Mouse (Mus musculus): Measurements from ENCODE around the gene Gstp3. TPM values are rescaled to one million over a fixed set of nuclear protein-coding genes. Genes with fewer than 3 reads are reported as not detected.

Gstp3 gene
- polyA plus RNA-seq, 1 experiment from 2014 or later = not detected

DNA sequence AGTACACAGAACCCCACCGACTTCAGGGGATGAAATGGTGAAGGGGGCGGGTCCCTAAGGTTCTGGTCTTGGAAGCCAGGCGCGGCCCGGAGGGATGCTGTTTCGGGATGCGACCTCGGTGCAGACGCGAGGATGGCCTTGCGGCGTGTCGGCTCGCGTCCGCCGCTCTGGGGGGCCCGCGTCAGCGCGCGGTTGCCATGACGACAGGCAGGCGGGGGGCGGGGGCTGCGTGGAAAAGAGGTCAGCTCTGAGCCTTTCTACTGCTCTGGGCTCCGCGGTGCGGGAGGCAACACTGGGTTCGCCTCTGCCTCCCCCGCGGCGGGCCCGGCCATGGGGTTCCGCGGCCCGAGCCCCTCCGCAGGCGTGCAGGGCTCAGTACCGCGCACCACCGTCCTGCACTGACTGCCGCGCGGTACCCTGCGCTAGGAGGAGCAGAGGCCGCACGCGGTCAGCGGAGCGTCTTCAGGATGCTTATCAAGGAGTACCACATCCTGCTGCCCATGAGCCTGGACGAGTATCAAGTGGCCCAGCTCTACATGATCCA is 41.4 kb upstream of the Gstp3 start:
- Histone ChIP-seq H3K9me3 (replicated peaks; ENCODE audit: control insufficient read depth, low read length, poor library complexity, severe bottlenecking) (no peaks in the 10 kb centered on the region), H3K4me2 (ENCODE audit: low read length) (peak overlapping the region; percentile 62), H3K4me3 (ENCODE audit: low read depth, low read length) (peak overlapping the region; percentile 57), H3K27ac (ENCODE audit: low read length) (peak overlapping the region; percentile 76), H3K9ac (ENCODE audit: low read depth, low read length) (peak overlapping the region; percentile 75), H3K36me3 (ENCODE audit: control insufficient read depth, insufficient read depth, low read length) (peaks cover 8% of the 10 kb centered on the region; the same call in 1 of the 2 replicates), H3K4me1 (ENCODE audit: control insufficient read depth, insufficient read depth, low read length) (peaks cover 45% of the 10 kb centered on the region), H3K27me3 (ENCODE audit: control insufficient read depth, insufficient read depth, low read depth, low read length) (no peaks in the 10 kb centered on the region)
- ATAC-seq = no peak
- under 1% methylated on average over 48 of the region's 52 CpGs for WGBS

DNA sequence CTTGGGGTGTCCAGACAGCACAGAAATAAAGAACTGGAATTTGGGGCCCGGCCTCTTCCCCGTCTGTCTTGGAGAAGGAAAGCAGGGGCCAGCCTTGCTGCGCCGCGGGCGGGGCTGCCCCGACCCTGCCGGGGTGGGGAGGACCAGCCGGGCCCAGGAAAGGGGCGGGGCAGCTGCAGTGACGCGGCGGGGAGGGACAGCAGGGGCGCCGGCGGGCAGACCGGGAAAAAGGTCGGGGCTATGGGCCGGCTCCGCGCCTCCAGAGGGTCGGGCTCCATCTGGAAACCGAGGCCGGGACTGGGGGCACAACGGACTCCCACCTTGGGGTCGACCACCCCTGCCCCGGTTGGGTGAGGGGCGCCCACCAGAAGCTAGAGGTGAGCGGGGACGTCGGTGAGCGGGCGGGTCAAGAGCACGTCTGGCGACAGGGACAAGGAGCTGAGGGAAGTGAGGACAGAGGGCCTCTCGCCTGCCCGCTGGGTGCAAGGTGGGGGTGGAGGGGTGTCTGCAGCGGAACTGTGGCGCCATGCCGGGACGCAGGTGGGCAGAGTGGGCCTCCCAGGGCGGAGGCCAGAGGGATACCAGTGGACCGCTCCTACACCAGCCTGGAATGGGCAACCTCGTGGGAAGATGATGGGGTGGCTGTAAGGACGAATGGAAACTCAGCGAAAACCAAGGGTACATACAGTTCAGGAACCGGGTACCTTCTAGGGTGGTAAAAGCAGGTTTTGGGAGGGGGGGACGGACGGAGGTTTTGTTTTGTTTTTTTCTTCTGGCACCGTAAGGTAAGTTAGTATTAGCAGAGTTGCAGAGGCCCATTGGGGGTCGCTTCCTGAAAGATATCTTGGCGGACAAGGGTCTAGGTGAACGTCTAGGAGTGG is 40.7 kb upstream of the Gstp3 start, which contains the start of gene Pitpnm1:
Gene Pitpnm1, plus strand, starts transcription at position 162 of the 881 bp plus-strand sequence.
- WGBS = 2% methylated on average over 51 of the region's 53 CpGs
- Histone ChIP-seq H3K27ac (ENCODE audit: low read length) (peak within 1 kb of the TSS; percentile 76), H3K36me3 (ENCODE audit: control insufficient read depth, insufficient read depth, low read length) (peaks cover 5% of the 10 kb centered on the region; the same call in 1 of the 2 replicates), H3K27me3 (ENCODE audit: control insufficient read depth, insufficient read depth, low read depth, low read length) (no peaks in the 10 kb centered on the region), H3K9me3 (replicated peaks; ENCODE audit: control insufficient read depth, low read length, poor library complexity, severe bottlenecking) (no peaks in the 10 kb centered on the region), H3K9ac (ENCODE audit: low read depth, low read length) (peak within 1 kb of the TSS; percentile 75), H3K4me3 (ENCODE audit: low read depth, low read length) (peak within 1 kb of the TSS; percentile 57), H3K4me2 (ENCODE audit: low read length) (peak within 1 kb of the TSS; percentile 62), H3K4me1 (ENCODE audit: control insufficient read depth, insufficient read depth, low read length) (peaks cover 46% of the 10 kb centered on the region)
- ATAC-seq = no peak

DNA sequence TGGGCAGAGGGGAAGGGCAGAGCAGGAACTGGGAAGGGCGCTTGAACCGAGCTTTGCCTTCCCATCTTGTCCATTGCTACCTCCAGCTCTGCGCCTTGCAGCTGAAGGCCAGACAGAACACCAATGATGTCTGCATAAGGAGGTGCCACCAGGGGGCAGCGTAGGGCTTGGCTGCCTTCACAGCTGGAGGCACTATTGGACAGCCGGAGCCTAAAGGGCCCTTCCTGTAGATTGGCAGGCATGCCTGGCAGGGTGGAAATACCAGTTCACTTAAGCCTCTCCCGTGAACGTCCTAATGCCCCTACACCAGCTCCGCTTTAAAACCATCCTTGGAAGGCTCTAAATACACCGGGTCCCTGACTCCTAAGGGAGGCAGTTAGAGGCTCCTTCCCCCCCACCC is 39.7 kb upstream of the Gstp3 start:
- Histone ChIP-seq H3K27ac (ENCODE audit: low read length) (no peak overlapping the region), H3K4me1 (ENCODE audit: control insufficient read depth, insufficient read depth, low read length) (peaks cover 46% of the 10 kb centered on the region), H3K36me3 (ENCODE audit: control insufficient read depth, insufficient read depth, low read length) (no peaks in the 10 kb centered on the region), H3K4me2 (ENCODE audit: low read length) (peak overlapping the region; percentile 14; the same call in 1 of the 2 replicates), H3K9me3 (replicated peaks; ENCODE audit: control insufficient read depth, low read length, poor library complexity, severe bottlenecking) (no peaks in the 10 kb centered on the region), H3K4me3 (ENCODE audit: low read depth, low read length) (no peak overlapping the region), H3K27me3 (ENCODE audit: control insufficient read depth, insufficient read depth, low read depth, low read length) (no peaks in the 10 kb centered on the region), H3K9ac (ENCODE audit: low read depth, low read length) (peak overlapping the region; percentile 18; the same call in 1 of the 2 replicates)
- 14% methylated on average over 9 of the region's 9 CpGs for WGBS
- no peak for ATAC-seq

DNA sequence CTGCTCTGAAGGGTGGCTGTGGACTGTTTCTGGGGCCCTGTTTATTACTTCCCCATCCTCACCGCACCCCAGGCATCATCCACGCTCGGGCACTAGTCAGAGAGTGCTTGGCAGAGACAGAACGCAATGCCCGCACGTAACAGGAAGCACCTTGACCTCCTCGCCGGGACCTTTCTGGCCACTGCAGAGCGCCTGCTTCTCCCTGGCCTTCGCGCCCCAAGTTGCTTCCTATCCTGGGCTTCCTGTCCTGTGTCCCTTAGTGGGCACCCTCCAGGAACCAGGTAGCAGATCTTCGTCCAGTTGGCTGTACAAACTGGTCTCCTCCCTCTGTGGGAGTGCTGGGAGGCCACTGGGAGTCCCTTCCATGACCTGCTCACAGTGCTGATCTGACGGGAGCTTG is 39.1 kb upstream of the Gstp3 start:
- no peak overlapping the region for H3K9ac ChIP-seq (ENCODE audit: low read depth, low read length)
- peaks cover 46% of the 10 kb centered on the region for H3K4me1 ChIP-seq (ENCODE audit: control insufficient read depth, insufficient read depth, low read length)
- no peak overlapping the region for H3K4me2 ChIP-seq (ENCODE audit: low read length)
- H3K27me3 ChIP-seq (ENCODE audit: control insufficient read depth, insufficient read depth, low read depth, low read length) = no peaks in the 10 kb centered on the region
- no peak for ATAC-seq
- WGBS = 87% methylated on average over 13 of the region's 13 CpGs
- H3K36me3 ChIP-seq (ENCODE audit: control insufficient read depth, insufficient read depth, low read length) = no peaks in the 10 kb centered on the region
- H3K4me3 ChIP-seq (ENCODE audit: low read depth, low read length) = no peak overlapping the region
- no peaks in the 10 kb centered on the region for H3K9me3 ChIP-seq (replicated peaks; ENCODE audit: control insufficient read depth, low read length, poor library complexity, severe bottlenecking)
- H3K27ac ChIP-seq (ENCODE audit: low read length) = no peak overlapping the region

DNA sequence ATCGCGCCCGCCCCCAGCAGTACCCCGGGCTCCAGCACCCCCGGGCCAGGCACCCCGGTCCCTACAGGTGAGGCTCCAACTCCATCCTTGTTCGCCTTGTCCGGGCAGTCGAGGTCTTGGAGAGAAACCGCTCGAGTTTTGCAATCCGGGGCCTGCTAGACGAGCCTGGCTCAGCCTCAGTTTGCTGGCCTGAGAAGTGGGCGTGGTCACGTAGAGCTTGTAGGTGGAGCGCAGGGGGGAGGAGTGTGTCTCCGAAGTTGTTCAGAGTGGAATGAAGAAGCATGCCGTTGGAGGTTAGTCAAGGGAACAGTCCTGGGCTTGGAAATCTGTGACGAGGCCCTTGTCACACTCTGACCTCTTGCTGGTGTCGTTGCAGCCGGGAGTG is 38.1 kb upstream of the Gstp3 start:
- WGBS = under 1% methylated on average over 21 of the region's 21 CpGs
- peaks cover 46% of the 10 kb centered on the region for H3K4me1 ChIP-seq (ENCODE audit: control insufficient read depth, insufficient read depth, low read length)
- H3K4me2 ChIP-seq (ENCODE audit: low read length) = peak overlapping the region; percentile 90
- no peaks in the 10 kb centered on the region for H3K9me3 ChIP-seq (replicated peaks; ENCODE audit: control insufficient read depth, low read length, poor library complexity, severe bottlenecking)
- H3K9ac ChIP-seq (ENCODE audit: low read depth, low read length) = peak overlapping the region; percentile 75
- H3K27ac ChIP-seq (ENCODE audit: low read length) = peak overlapping the region; percentile 72
- peak overlapping the region; percentile 70 for H3K4me3 ChIP-seq (ENCODE audit: low read depth, low read length)
- H3K27me3 ChIP-seq (ENCODE audit: control insufficient read depth, insufficient read depth, low read depth, low read length) = no peaks in the 10 kb centered on the region
- ATAC-seq = peak; percentile 5; the same call in 1 of the 2 replicates
- H3K36me3 ChIP-seq (ENCODE audit: control insufficient read depth, insufficient read depth, low read length) = no peaks in the 10 kb centered on the region

DNA sequence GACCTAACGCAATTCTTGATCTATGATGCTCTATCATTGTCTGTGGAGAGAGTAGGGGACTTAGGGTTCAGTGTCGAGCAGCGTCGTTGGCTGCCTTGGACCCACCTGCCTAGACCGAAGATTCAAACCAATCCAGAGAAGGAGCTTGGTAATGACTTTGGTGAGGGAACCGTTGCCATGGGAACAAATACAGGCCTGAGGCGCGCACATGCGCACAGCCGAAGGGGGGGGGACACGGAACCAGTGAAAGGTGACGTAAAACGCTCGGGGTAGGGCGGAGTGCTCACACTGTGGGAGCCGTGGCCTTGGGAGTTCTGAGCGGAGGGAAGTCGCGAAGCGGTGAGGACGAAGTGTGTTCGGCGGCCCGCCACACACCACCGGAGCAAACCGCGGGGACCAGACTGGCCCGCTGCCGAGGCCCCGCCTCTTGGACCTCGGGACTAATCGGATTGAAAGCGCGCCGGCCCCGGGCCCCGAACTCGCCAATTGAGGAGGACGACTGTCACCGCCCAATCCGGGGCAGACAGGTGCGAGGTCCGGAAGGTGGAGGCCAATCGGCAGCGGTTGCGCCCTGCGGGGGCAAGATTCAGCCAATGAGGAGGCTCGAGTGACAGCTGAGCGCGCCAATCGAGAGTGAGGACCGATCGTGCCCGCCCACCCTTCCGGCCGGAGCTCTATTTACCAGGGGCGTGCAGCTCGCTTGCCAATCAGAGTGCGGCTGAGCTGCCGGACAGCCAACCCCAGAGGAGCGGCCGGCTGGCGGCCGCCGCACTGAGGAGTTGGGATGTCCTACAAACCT is 37.5 kb upstream of the Gstp3 start, which contains the start of gene Cdk2ap2:
Gene Cdk2ap2, plus strand, starts transcription at position 541 of the 799 bp plus-strand sequence.
- H3K36me3 ChIP-seq (ENCODE audit: control insufficient read depth, insufficient read depth, low read length) = no peaks in the 10 kb centered on the region
- under 1% methylated on average over 65 of the region's 65 CpGs for WGBS
- ATAC-seq = peak; percentile 95

DNA sequence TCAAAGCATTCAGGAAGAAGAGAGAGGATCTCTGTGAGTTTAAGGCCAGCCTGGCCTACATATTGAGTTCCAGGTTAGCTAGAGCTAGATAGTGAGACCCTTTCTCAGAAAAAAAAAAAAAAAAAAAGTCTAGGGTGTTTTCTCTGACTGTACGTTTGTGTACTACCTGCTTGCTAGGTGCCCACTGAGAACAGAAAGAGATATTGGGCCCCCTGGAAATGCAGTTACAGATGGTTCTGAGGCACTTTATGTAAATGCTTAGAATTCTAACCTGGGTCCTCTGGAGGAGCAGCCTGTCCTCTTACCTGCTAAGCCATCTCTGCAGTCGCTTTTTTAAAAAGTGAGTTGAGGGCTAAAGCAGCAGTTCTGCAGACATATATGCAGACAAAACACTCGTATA is 36.4 kb upstream of the Gstp3 start:
- 70% methylated on average over 3 of the region's 3 CpGs for WGBS
- H3K4me2 ChIP-seq (ENCODE audit: low read length) = peak overlapping the region; percentile 90
- no peaks in the 10 kb centered on the region for H3K27me3 ChIP-seq (ENCODE audit: control insufficient read depth, insufficient read depth, low read depth, low read length)
- no peak overlapping the region for H3K9ac ChIP-seq (ENCODE audit: low read depth, low read length)
- H3K27ac ChIP-seq (ENCODE audit: low read length) = no peak overlapping the region
- H3K4me1 ChIP-seq (ENCODE audit: control insufficient read depth, insufficient read depth, low read length) = peaks cover 36% of the 10 kb centered on the region
- H3K4me3 ChIP-seq (ENCODE audit: low read depth, low read length) = no peak overlapping the region
- H3K9me3 ChIP-seq (replicated peaks; ENCODE audit: control insufficient read depth, low read length, poor library complexity, severe bottlenecking) = no peaks in the 10 kb centered on the region
- H3K36me3 ChIP-seq (ENCODE audit: control insufficient read depth, insufficient read depth, low read length) = no peaks in the 10 kb centered on the region
- no peak for ATAC-seq

More for the DNA sequence above, 37.5 kb upstream of the Gstp3 start, which contains the start of gene Cdk2ap2:
- no peaks in the 10 kb centered on the region for H3K27me3 ChIP-seq (ENCODE audit: control insufficient read depth, insufficient read depth, low read depth, low read length)
- H3K4me1 ChIP-seq (ENCODE audit: control insufficient read depth, insufficient read depth, low read length) = peaks cover 41% of the 10 kb centered on the region
- peak within 1 kb of the TSS; percentile 75 for H3K9ac ChIP-seq (ENCODE audit: low read depth, low read length)
- H3K9me3 ChIP-seq (replicated peaks; ENCODE audit: control insufficient read depth, low read length, poor library complexity, severe bottlenecking) = no peaks in the 10 kb centered on the region
- peak within 1 kb of the TSS; percentile 90 for H3K4me2 ChIP-seq (ENCODE audit: low read length)
- H3K4me3 ChIP-seq (ENCODE audit: low read depth, low read length) = peak within 1 kb of the TSS; percentile 70
- peak within 1 kb of the TSS; percentile 94 for H3K27ac ChIP-seq (ENCODE audit: low read length)

DNA sequence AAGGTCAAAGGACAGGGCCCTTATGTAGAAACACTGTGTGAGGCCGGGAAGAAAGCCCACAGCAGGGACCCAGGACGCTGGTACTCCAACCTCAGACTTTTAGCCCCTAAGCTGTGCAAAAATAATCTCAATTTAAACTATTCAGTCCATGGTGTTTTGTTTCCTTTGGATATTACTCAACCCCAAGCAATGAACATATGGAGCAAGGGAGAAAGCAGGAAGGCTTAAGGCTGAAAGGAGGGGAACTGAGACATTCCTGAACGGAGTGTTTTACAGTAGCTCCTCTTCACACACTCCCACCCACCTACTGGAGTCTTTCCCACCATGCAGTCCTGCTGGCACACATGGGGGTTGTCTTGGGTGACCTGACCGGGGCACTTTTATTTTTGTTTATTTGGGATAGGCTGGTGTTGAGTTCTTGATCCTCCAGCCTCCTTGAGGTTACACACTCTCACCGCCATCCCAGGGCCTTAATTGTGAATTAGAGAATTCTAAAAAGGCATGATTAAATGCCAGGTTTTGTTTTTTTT is 35.5 kb upstream of the Gstp3 start:
- 80% methylated on average over 5 of the region's 5 CpGs for WGBS

More for the DNA sequence above, 35.5 kb upstream of the Gstp3 start:
- Histone ChIP-seq H3K9me3 (replicated peaks; ENCODE audit: control insufficient read depth, low read length, poor library complexity, severe bottlenecking) (no peaks in the 10 kb centered on the region), H3K27ac (ENCODE audit: low read length) (no peak overlapping the region), H3K36me3 (ENCODE audit: control insufficient read depth, insufficient read depth, low read length) (no peaks in the 10 kb centered on the region), H3K9ac (ENCODE audit: low read depth, low read length) (no peak overlapping the region), H3K4me1 (ENCODE audit: control insufficient read depth, insufficient read depth, low read length) (peaks cover 29% of the 10 kb centered on the region), H3K4me2 (ENCODE audit: low read length) (no peak overlapping the region), H3K4me3 (ENCODE audit: low read depth, low read length) (no peak overlapping the region), H3K27me3 (ENCODE audit: control insufficient read depth, insufficient read depth, low read depth, low read length) (no peaks in the 10 kb centered on the region)
- ATAC-seq = no peak

All from midbrain, embryonic 16.5 days (tissue).